Mouse (Mus musculus) frontal cortex, adult 2 months (tissue): Measurements from ENCODE around the gene Pipox. TPM values are rescaled to one million over a fixed set of nuclear protein-coding genes. Genes with fewer than 3 reads are reported as not detected.
A peak's percentile ranks its signal among the peaks of the same experiment; 100 is the strongest.

Experiments
- DNase-seq, 2 experiments: peaks; one replicate each; pipeline ENCODE4 v3.0.0; 2022; ENCODE audit warnings: low spot score in 1 of 2; ENCODE audit errors: extremely low spot score in 1 of 2
- polyA plus RNA-seq: library from polyadenylated mRNA; depleted of rRNA; stranded (reverse); fragments of >200 nt; gene quantifications from 2 replicates; pipeline ENCODE4 v1.2.3, GENCODE M21; 2012; rRNA removed

The Pipox gene
- 7.0 and 8.6 TPM in 2 replicates for polyA plus RNA-seq

DNA sequence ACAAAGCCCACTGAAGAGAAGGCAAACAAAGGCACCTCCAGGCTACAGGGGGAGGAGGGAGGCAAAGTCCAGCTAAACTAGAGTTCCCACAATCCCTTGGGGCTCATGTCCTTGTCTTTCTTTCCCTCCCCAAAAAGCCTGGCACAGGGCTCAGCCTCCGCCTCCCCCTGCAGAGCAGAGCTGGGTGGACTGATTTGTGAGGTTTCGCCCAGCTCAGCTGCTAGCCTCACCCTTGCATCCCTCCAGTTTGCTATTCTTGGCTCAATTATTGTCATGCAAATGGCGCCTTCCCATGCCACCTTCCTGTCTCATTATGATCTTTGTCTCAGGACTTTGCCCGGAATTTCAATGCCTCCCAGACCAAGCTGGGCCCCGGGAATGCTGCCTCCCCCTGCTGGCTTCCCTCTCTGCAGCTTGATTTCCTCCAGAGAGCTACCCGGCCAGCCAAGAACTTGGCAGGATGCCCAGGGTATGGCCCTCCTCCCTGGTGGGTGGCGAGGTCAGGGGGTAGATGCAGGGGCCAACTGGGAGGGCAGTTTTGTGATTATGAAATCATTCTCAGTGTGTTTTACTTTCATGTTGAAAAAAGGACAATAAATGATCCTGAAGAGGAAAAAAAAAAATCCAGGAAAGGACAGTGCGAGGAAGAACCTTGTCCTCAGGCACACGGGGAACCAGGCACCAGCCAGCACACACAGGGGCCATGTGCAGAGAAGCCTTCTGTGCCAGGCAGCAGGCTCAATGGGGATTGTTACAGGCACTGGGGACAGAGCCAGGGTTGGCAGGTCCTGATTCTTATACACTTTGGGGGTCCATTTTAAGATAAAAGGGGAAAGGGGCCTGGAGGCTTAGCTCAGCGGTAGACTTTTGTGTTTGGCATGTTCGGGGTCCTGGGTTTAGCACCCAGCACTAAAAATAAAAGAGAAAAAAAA, at the start of gene Pipox:
TSS of gene Pipox (minus strand) at position 310 of the 932 bp plus-strand sequence.
- DNase-seq, result peak; percentile 74 to 81

GRCm38 (mm10) chr11:77942230-77942629, 48.3 kb upstream of the Pipox start:
- no peak for DNase-seq

- no peak for DNase-seq
Observed at GRCm38 (mm10) chr11:77937649-77938410, 43.9 kb upstream of the Pipox start.

DNA sequence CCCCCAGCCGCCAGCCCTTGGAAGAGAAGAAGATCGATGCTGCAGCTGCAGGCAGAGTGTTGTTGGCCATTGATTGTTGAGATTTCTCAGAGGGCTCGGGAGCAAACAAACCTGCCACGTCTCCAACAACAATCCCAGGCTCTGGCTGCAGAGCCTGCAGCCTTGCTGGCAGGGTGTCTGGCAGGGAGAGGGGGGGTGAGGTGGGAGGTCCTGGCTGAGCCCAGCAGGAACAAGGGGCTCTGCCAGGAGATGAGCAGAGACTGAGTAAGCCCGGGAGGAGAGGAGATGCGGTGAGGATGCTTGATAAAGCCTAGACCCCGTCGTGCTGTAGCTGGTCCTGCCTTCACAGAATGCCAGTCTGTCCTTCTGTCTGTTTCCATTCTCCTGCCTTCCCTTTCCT, 43.0 kb upstream of the Pipox start:
- no peak for DNase-seq

- DNase-seq, result no peak
Observed at GRCm38 (mm10) chr11:77934568-77935311, 40.8 kb upstream of the Pipox start.

- no peak for DNase-seq
Observed at GRCm38 (mm10) chr11:77934111-77934521, 40.2 kb upstream of the Pipox start.

DNA sequence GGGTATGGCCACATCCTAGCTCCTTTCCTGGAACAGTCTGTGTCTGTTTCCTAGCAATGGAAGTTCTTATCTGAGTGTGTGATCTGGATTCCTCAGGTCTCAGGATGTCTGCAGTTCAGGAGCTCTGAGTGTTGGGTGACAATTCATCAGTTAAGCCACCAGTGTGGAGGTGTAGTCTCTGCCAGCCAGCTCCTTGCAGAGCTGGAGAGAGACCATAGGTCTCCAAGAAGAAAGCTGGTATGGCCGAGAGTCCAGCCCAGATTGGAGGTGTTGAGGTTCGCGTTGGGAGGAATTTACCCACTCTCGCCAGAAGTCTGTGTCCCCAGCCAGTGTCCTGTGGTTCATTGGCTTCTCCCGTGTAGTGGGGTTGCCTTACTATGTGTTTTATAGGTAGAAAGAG, 38.7 kb upstream of the Pipox start:
- no peak for DNase-seq

DNA sequence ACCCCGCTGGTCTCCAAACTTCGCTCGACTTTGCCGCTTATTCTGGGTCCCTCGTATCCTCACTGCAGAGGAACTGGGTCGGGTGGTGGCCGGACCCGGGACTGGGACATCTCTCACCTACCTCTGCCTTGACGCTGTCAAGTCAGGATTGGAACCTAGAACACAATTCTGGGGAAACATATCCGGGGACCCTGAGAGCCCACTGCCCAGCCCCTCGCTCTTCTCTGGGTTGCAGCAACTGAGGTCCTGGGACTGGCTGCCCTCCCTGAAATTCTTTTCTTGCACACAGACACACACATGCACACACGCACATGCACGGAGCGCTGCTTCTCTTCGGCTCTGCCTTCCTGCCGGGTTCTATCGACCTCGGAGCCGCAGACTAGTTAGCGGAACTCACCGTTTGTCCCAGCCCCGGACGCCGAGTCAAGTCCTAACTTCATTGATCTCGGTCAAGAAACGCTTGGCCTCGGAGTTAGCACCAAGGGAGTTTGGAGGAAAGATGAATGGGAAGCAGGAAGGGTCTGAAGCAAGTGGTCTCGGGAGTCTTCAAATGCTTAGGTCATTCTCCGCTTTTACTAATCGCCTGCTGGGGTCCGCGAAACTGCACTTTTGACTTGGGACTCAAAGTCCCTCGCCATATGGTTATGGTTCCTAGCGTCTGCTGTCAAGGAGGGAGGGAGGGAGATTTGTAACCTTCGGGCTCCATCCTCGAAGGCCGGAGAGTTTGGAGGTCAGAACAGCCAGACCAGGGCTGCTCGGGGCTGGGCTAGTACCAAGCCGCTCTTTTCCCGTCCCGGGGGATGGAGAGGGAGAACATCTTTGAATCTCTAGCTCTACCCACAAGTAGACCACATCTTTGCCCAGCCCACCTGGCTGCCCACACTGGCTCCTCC, 37.9 kb upstream of the Pipox start:
- no peak for DNase-seq

DNA sequence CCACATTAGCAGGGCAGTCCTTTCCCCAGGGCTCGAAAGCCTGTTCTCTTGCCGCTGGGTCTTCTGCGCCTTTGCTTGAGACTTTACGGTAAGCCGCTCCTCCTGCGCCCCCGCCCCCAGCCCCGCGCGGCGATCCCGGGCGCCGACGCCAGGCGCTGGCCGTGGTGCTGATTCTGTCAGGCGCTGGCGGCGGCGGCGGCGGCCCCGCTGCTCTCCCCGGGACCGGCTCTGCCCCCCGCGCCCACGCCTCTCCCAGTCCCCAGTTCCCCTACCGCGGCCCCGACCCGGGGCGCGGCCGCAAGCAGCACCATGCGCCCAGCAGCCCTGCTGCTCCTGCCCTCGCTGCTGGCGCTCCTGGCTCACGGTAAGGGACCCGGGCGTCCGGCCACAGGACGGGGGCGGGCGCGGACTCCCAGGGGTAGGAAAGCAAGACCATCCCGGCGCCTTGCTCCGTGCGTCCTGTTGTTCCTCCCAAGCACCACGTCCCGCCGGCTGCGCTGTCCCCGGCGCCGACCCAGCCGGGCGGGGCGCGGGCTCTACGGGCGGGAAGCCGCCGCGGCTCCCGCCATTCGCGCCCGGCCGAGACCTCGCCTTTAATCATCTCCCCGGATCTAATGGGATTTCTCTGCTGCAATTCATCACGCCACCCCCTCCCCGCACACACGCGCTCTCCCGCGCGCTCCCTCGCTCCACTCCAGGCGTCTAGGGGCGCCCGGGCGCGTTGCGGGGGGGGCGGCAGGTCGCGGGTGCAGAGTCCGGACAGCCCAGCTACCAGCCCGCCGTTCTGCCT, 37.0 kb upstream of the Pipox start, which contains the start of gene Sez6:
TSS of gene Sez6 (plus strand) at position 50 of the 790 bp plus-strand sequence.
- DNase-seq, result peak; percentile 44 to 86

DNA sequence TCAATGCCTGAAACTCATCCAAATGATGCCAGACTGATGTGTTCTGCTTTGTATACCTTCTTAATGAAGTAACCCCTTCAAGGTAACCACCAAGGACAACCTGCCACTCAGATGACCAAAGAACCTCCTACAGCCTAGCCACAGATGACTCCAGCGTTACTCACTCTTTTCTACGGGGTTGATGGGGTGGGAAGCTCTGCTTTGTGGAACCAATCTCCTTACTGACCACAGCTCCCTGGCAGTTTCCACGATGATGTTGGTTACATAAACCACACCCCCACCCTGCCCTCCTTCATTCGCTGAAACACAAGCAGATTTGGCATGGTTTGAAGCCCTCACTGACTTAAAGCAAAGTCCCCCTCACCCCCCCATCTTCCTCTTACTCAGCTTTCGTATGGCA, 33.9 kb upstream of the Pipox start:
- DNase-seq, result no peak

DNA sequence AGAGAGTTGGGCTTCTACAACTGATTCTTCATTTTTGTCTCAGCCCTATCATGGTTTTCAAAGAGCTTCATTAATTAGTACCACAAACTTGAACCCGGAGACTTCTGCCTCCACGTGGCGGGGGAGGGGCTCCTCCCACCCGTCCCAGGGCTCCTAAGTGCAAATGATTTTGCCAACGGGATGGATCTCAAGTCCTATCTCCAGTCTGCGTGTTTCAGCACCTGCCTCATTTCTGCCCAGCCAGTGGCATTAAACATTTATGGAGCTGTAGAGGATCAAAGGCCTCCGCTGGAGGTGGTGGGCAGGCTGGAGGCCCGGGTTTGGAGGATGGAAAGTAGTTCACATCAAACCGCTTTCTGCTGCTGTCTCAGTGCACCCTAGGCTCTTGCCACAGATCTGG, 32.8 kb upstream of the Pipox start:
- DNase-seq, result no peak

- DNase-seq, result no peak
Observed at GRCm38 (mm10) chr11:77925836-77926657, 32.2 kb upstream of the Pipox start.

- no peak for DNase-seq
Observed at GRCm38 (mm10) chr11:77923285-77923684, 29.4 kb upstream of the Pipox start.

DNA sequence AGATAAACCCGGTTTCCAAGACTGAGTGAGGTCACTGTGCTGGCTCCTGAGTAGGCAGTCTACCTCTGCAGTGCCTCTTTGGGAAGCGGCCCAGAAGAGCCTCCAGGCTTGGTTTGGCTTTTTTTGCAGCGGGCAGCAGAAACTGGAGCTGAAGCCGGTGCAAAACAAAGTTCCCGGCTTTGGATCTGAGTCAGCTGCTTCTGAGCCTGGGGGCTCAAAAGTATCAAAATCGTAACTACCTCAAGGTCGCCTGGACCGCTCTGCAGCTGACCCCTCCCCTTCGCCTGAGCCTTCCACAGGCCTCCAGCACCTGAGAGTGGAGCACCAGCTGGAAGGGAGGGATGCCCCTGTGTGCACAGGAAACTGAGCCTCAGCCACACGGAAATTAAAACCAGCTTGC, 23.3 kb upstream of the Pipox start:
- no peak for DNase-seq

DNA sequence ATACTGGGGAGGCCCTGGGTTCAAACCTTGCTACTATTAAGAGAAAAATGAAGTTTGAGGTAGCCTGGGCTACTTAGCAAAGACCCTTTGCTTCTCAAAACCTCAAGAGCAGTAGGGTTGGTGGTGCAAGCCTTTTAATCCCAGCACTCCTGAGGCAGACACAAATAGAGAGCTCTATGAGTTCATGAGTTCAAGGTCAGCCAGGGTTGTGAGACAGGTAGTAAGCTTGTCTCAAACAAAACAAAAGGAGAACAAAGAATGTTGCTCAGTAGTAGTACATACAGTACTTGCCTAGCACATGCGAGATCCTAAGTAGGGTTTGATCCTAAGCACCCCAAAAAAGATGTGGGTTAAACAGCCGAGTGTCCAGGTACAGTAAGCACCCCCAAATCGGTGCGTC, 22.8 kb upstream of the Pipox start:
- DNase-seq, result no peak

- no peak for DNase-seq
Observed at GRCm38 (mm10) chr11:77914598-77915260, 20.8 kb upstream of the Pipox start.

DNA sequence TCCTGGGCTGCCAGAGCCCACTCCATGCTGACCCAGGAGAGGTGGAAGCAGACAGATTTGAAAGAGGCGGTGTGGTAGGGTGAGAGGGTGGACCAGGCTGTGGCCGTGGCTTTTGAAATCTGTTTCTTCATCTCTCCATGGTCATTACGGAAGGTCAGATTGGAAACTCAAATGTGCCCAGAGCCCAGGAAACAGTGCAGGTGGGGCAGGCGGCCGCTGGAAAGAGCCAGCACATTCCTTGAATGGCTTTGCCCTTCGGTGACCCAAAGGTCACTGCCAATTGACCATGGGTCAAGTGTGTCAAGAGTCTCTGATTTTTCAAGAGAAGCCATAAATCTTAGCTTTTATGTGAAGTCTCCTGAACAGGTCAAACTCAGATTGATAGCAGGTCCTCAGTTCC, 19.6 kb upstream of the Pipox start:
- no peak for DNase-seq

- no peak for DNase-seq
Observed at GRCm38 (mm10) chr11:77909776-77910175, 15.9 kb upstream of the Pipox start.
